Mouse (Mus musculus): Measurements from ENCODE around the gene Gm10160.
A peak's percentile ranks its signal among the peaks of the same experiment; 100 is the strongest.
"Not testable (repeated sequence)": the region's sequence is repeated elsewhere in the genome, so short reads cannot be mapped to it uniquely, and the experiment has no call there.

Gene Gm10160

GRCm38 (mm10) chr7:81856221-81856620 lies 627 bp upstream of the Gm10160 start:
- DNase-seq = no peak

GRCm38 (mm10) chr7:81854568-81855307 lies 856 bp downstream of the Gm10160 start:
- no peak for DNase-seq

- DNase-seq = no peak
Observed at GRCm38 (mm10) chr7:81851706-81852105, 3.9 kb downstream of the Gm10160 start.

DNA sequence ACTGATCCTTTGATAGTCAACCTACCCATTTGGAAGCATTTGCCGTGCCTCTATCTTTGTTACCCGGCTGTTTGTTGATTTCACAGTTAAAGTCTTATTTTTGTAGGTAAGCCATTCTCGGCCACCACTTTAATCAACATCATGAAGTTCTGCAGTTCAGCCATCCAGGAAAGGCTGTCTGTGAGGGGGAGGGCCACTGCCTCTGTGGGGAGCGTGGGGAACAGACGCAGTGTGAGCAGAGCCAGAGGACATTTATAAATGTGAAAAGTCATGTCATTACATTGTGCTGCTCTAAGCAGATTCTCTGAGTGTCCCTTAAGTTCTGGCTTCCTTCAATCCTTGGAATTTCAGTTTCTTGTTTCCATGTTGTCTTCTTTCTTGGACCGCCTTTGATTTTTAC lies 5.4 kb downstream of the Gm10160 start:
- DNase-seq = no peak

DNA sequence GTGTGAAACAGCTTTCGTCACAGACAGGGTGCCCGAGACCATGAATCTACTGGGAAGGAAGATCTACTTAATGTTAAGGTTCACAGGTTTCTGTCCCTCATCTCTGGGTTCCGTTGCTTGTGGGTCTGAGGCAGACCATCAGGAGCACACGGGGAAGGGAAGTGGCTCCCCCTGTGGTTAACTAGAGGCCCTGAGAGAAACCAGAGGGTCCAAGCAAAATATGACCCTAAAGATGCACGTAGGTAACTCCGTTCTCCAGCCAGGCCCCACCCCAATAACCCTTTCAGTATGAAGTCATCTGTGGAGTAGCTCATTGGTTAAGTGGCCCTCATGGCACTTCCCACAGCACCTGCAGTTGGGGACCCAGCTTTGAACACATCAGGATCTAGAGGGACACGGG lies 6.0 kb downstream of the Gm10160 start:
- no peak for DNase-seq

DNA sequence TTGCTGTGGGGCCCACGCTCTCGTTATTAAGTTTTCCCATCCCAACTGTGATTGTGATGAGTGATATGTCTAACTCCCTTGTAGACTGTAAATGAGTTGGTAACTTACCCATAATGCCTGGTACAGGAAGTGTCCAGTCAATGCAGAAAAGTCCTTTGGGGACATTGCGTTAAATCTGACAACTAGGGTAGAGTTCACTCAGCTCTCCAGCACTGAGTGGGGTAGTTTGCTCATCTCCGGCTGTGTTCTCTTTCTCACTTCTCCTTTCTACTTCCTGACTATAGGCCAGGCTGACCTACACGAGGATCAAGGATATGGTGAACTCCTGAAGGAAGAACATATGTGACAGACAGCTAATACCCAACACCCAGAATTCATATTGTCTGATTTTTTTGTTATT lies 6.4 kb downstream of the Gm10160 start:
- DNase-seq = no peak

DNA sequence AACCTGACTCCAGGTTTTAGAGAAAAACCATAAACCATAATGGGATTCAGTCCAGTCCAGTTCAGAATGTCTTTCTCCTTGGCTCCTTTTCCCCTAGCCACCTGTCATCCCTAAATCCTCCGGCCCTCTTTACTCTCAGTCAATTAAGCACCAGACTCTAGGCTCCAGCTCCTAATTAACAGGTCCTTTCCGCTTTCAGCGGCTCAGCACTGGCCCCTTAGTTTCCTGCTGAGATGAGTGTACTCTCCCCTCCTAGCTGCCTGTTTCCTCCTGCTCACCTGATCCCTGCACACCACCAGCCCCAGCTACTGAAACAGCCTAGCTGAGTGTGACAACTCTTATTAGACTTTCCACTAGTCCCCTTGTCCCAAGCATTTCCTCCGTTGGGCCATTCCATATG lies 7.8 kb downstream of the Gm10160 start:
- no peak for DNase-seq

DNA sequence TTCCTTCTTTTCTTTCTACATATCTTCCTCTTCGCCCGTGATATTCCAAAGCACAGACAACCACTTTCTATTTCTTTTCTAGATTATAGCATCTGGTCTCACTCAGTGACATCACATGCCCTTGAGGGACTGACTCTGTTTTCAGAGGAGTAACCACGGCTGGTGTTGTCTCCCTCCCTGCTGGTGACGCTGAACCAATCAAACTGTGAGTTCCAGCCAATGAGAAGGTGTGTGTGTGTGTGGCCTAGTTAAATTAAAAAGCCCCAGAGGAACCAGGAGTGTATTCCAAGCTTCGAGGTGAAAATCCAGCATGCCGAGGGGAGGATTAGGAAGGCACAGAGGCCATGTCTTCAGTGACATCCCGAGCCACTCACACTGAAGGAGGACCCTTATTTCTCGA lies 8.6 kb downstream of the Gm10160 start:
- no peak for DNase-seq

- DNase-seq = no peak
Observed at GRCm38 (mm10) chr7:81846008-81846407, 9.6 kb downstream of the Gm10160 start.

- no peak for DNase-seq
Observed at GRCm38 (mm10) chr7:81845313-81845712, 10.3 kb downstream of the Gm10160 start.

DNA sequence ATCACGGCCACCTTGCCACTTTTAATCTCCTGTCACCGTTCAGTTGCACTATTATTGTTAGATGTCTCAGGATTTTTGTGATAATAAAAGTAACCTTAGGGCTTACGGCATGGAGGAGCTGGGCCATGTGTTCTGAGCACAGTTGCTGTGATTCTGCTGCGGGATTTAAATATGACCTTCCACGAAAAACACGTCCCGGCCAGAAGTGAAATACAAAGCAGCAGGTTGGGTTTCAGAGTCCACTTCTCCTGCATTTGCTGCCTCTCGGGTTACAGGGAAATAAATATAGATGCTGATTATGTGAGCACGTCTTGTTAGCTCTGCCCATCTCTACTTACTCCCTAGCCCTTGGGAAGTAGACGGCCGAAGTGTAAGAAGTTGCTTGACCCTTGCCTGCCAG lies 10.8 kb downstream of the Gm10160 start:
- no peak for DNase-seq

- DNase-seq = no peak
Observed at GRCm38 (mm10) chr7:81843903-81844302, 11.7 kb downstream of the Gm10160 start.

GRCm38 (mm10) chr7:81842998-81843397 lies 12.6 kb downstream of the Gm10160 start:
- no peak for DNase-seq

GRCm38 (mm10) chr7:81842141-81842540 lies 13.5 kb downstream of the Gm10160 start:
- no peak for DNase-seq

GRCm38 (mm10) chr7:81841439-81841838 lies 14.2 kb downstream of the Gm10160 start:
- DNase-seq = no peak

GRCm38 (mm10) chr7:81840661-81841181 lies 14.9 kb downstream of the Gm10160 start:
- DNase-seq = no peak

- peak; percentile 44 for DNase-seq
Observed at GRCm38 (mm10) chr7:81839746-81840145, 15.8 kb downstream of the Gm10160 start.

DNA sequence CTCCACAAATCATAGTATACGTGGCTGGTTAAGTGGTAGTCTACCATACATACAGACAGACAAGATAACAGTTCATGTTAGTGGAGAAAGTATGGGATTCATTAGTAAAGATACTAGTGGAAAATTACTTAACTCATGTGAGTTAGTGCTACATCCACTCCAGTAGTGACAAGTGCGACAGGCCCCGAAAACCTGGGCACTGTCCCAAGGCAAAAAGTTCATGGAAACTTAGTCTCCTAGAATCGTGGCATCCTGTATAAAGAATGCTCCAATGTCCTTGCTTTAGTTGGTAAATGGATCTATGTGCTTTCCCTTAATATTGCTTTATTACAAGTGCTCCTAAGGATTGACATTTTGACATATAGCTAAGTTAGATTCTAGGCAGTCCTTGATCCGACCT lies 17.8 kb downstream of the Gm10160 start:
- not testable (repeated sequence) for DNase-seq

DNA sequence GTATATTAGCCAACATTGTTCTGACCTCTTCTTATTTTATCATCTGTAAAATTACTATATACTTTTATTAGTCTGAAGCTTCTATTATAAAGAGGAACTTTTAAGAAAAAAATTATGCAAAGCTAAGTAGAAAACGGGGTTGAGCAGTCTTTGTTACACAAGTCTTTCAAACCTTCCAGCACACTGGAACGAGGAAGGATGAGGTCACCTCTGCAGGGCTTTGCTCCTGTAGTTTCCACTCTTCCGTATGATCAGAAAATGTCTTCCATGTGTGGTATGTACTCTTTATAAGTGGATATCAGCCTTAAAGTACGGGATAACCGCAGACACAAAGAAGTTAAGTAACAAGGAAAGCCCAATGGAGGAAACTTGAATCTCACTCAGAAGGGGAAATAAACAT lies 20.2 kb downstream of the Gm10160 start:
- DNase-seq = no peak

GRCm38 (mm10) chr7:81834847-81835246 lies 20.7 kb downstream of the Gm10160 start:
- DNase-seq = no peak

DNA sequence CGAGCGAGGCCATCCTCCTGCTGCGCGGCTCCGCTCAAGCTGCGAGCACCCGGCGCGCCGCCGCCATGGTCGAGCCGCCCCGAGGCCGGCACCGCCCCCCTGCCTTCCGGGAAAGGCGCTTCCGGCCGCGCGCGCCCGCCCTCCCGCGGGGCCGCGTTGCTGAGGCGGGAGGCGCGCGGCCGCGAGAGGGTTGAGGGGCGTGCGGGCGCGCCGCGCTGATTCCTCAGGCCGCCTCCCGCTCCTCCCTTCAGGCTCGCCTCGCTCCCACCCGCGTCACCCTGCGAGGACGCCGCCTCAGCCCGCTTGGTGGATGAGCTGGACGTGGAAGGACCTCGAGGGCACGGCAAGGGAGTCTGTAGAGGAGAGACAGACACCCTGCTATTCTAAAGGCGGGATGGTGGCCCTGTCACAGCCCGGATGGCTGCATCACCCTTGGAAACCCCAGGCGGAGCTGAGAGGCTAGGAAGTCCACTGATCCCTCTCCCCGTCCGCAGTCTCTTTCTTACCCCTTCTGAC lies 26.2 kb downstream of the Gm10160 start, which contains the start of gene Btbd1:
TSS of gene Btbd1 (minus strand) at position 53 of the 516 bp plus-strand sequence.
- peak; percentile 87 for DNase-seq

DNA sequence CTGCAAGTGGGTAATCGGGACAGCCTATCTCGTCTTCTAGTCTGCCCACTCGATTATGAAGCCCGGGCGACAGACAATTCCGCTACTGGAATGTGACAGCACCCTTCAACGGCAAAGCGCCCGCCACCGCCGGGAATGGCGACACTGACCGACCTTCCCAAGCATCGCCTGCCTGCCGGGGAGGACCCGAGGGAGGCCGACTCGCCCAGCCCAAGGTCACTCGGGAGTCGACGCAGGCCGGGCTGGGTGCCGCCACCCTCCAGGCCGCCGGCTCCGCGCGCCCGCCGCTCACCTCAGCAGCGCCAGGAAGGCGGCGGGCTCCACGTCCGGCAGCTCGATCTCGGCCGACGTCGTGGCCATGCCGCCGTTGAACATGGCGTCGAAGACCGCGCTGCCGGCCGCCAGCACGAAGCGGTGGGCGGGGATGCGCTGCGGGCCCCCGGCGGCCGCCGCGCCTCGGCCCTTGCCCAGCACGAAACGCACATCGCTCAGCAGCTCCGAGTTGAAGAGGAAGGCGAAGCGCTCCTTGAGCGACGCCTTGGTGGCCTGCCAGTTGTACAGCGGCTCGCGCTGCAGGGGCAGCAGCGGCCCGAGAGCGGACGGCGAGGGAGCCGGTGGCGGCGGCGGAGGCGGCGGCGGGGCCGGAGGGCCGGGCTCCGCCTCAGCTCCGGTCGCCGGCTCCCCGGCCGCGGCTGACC lies 26.8 kb downstream of the Gm10160 start:
- peak; percentile 51 for DNase-seq

DNA sequence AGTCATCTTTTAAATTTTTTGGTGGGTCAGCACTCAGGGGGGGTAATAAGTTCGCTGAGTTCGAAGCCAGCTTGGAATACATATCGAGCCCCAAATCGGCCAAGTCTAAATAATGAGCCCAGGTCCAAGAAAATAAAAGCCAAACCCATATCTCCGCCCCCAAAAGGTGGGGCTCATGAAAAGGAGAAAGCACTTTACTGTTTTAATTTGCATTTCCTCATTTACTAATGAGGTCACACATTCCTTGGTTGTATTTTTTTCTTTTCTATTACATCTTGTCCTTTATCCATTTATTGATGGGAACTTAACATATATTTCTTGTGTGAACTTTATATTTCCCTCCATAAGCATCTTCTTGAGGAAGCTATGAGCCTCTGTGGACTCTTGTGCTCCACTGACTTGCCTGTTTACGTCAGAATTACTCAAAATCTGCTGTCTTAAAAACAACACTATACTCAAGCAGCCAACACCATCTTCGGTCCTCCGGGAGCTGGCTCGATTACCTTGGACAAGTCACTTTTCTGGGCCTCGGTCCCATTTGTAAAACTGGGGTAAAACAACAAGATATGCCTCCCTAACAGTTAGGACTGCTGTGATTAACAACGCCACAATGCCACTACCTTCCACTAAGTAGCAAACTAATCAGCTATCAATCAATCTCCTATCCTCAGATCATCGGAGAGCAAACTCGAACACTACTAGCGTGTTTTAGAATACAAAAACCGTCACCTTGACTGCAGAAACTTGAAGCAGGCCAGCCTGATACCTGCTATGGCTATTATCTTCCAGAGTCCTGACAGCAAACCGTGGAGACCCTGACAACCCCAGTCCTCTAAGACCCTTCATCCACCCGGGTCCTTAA lies 27.6 kb downstream of the Gm10160 start:
- peak; percentile 62 for DNase-seq
